Mouse (Mus musculus) right cerebral cortex, postnatal 14 days (tissue): ENCODE measurements at regions not wholly inside any gene's neighbourhood (a gene's known extent, or its start where the extent isn't known, plus 50 kb on each side); places are given as distances from the start of the nearest gene placed in this dataset.

Source experiments
- DNase-seq: peaks from one replicate; pipeline ENCODE4 v3.0.0; 2022

DNA sequence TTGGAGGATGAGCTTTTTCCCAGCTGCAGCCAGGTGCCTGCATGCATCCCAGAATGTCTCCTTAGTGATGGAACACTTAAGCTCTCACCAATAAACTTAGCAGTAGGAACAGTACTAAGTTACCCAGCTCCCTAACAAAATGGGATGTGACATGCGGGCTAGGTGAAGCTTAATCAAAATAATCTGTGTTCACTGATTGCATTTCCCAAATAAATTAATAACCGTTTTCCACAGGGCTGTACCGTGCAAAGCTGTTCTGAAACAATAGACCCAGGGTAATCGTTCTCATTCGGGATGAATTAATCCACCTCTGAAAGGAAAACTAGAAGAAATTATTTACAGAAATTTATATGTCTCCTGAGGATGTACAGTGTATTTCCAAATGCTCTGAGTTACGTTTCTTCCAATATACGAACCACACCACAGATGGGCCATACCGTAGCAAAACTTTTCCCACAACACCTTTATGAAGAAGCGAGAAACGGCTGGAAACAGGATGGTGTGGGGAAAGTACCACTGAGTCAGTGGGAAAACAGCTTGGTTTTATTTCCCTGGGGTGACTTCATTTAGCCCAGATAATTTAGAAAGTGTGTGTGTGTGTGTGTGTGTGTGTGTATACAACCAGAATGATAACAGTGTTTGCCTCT is 148.5 kb upstream of the Adamts16 start:
- no peak for DNase-seq

- DNase-seq, result no peak
Measured at GRCm38 (mm10) chr13:70979344-70979743, 137.7 kb upstream of the Adamts16 start.

GRCm38 (mm10) chr13:70978547-70979307 is 137.1 kb upstream of the Adamts16 start:
- DNase-seq, result no peak

GRCm38 (mm10) chr13:70969596-70969995 is 128.0 kb upstream of the Adamts16 start:
- no peak for DNase-seq

- DNase-seq, result no peak
Measured at GRCm38 (mm10) chr13:70967781-70968180, 126.2 kb upstream of the Adamts16 start.

GRCm38 (mm10) chr13:70963384-70963783 is 121.8 kb upstream of the Adamts16 start:
- DNase-seq, result no peak

GRCm38 (mm10) chr13:70934309-70935037 is 92.9 kb upstream of the Adamts16 start:
- no peak for DNase-seq

DNA sequence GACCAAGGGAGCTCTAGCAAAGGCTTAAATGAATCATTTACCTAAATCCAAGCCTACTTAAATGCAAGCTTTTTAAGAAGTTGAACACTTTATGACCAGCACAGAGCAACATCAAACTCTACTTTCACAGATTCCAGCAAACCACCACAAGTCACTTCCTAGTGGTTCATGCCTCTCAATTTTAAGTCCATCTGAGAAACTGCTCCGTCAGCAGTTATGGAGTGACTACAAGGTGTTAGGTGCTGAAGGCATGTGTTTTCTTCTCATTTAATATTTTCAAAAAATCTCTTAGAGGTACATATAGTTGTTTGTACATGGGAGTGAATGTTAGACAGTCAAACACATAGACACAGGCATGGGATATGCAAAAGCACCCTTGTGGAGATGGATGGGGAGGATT is 72.2 kb upstream of the Adamts16 start:
- DNase-seq, result no peak

GRCm38 (mm10) chr13:70910934-70911333 is 69.3 kb upstream of the Adamts16 start:
- DNase-seq, result no peak

- DNase-seq, result no peak
Measured at GRCm38 (mm10) chr13:70904834-70905233, 63.2 kb upstream of the Adamts16 start.

- DNase-seq, result peak; percentile 9
Measured at GRCm38 (mm10) chr13:70903831-70904230, 62.2 kb upstream of the Adamts16 start.

GRCm38 (mm10) chr13:70903150-70903549 is 61.5 kb upstream of the Adamts16 start:
- DNase-seq, result no peak

DNA sequence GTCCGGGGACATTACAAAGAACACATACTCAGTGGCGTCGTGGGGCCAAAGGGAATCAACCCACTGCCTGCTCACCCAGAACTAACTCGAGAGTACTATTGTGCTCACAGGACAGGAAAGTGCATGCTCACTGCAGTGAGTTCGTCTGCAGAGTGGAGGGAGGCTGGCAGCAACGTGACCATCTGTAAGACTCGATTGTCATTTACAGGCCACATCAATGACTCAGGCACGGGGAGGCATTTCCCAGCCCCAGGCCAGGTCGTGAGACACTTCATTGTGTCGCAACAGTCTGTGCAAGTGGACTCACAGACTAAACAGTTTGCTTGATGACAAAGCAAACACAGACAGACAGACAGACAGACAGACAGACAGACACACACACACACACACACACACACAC is 61.1 kb upstream of the Adamts16 start:
- no peak for DNase-seq

- DNase-seq, result no peak
Measured at GRCm38 (mm10) chr13:70891634-70892033, 50.0 kb upstream of the Adamts16 start.
